Mouse (Mus musculus) lung, postnatal 0 days (tissue): ENCODE results near the gene Elp5. TPM values are rescaled to one million over a fixed set of nuclear protein-coding genes. Genes with fewer than 3 reads are reported as not detected.
A peak's percentile ranks its signal among the peaks of the same experiment; 100 is the strongest.

Experiments
- ATAC-seq: fragments of 200-750 bp; cut with Nextera tagmentation; 2 replicates; pipeline ENCODE4 v1.8.0; 2017; ENCODE audit warnings: moderate library complexity
- DNase-seq: peaks from one replicate; pipeline ENCODE4 v3.0.0-alpha.2; 2016; ENCODE audit warnings: low spot score
- H3K27ac ChIP-seq: fragments of 300-500 bp; sonication (generic); 2 replicates; pipeline ENCODE4 v1.5.1; 2014; ENCODE audit warnings: antibody characterized with exemption, mild to moderate bottlenecking, low read length, mixed read lengths
- H3K27me3 ChIP-seq: fragments of 300-500 bp; sonication (generic); replicated peaks from 2 replicates; pipeline ENCODE4 v1.6.1; 2014; ENCODE audit warnings: low read length, mixed read lengths; ENCODE audit not compliant: insufficient read depth
- H3K36me3 ChIP-seq: fragments of 300-500 bp; sonication (generic); 2 replicates; pipeline ENCODE4 v1.6.1; 2014; ENCODE audit warnings: low read length, mixed read lengths; ENCODE audit not compliant: insufficient read depth
- H3K4me1 ChIP-seq: fragments of 300-500 bp; sonication (generic); 2 replicates; pipeline ENCODE4 v1.6.1; 2014; ENCODE audit warnings: antibody characterized with exemption, low read depth, low read length, mixed read lengths; ENCODE audit not compliant: insufficient read depth
- H3K4me2 ChIP-seq: fragments of 300-500 bp; sonication (generic); replicated peaks from 2 replicates; pipeline ENCODE4 v1.6.1; 2014; ENCODE audit warnings: low read depth, mild to moderate bottlenecking, low read length, moderate library complexity, mixed read lengths
- H3K4me3 ChIP-seq: fragments of 300-500 bp; sonication (generic); 2 replicates; pipeline ENCODE4 v1.5.1; 2014; ENCODE audit warnings: low read depth, low read length
- H3K9ac ChIP-seq: fragments of 300-500 bp; sonication (generic); replicated peaks from 2 replicates; pipeline ENCODE4 v1.6.1; 2014; ENCODE audit warnings: low read depth, mild to moderate bottlenecking
- H3K9me3 ChIP-seq: fragments of 300-500 bp; sonication (generic); 2 replicates; pipeline ENCODE4 v1.6.1; 2016; ENCODE audit warnings: low read length, mixed read lengths
- CTCF ChIP-seq: IDR thresholded peaks from 2 replicates; pipeline ENCODE4 v1.5.1; 2016; ENCODE audit warnings: antibody characterized with exemption, mild to moderate bottlenecking
- EP300 ChIP-seq: IDR thresholded peaks from 2 replicates; pipeline ENCODE4 v1.6.1; 2016; ENCODE audit warnings: antibody characterized with exemption, mild to moderate bottlenecking, control low read depth
- WGBS: fragments of 180-500 bp; shearing (Covaris S2); extraction: QIAGEN DNeasy Blood & Tissue Kit; methylation state at CpG from one replicate; pipeline ENCODE4 v1.1.7; 2014; 5-methylcytosine and 5-hydroxymethylcytosine counted together
- polyA plus RNA-seq: library from polyadenylated mRNA; unstranded; fragments of >200 nt; fragmentation: Nextera tagmentation; extraction: Ambion mirVana; gene quantifications from 2 replicates; pipeline ENCODE4 v1.2.1, GENCODE M21; 2015

Elp5 gene
- polyA plus RNA-seq, 1 experiment from 2014 or later: 72.1 TPM

GRCm38 (mm10) chr11:69929712-69930111 lies 52.6 kb downstream of the Elp5 start:
- H3K4me3 ChIP-seq: no peak overlapping the region
- no peak for DNase-seq
- no peak overlapping the region for H3K4me2 ChIP-seq
- no peak overlapping the region for H3K27ac ChIP-seq
- no peak for TF ChIP-seq CTCF
- TF ChIP-seq EP300: no peak
- H3K4me1 ChIP-seq: 0 out of 2 replicates have a peak, but pooled peaks cover 2% of the 10 kb centered on the region
- H3K9ac ChIP-seq: no peak overlapping the region
- H3K9me3 ChIP-seq: no peaks in the 10 kb centered on the region
- no peak for ATAC-seq
- 15% methylated on average over 4 of the region's 4 CpGs for WGBS
- no peaks in the 10 kb centered on the region for H3K27me3 ChIP-seq
- H3K36me3 ChIP-seq: no peaks in the 10 kb centered on the region

- H3K27ac ChIP-seq: no peak overlapping the region
- no peak overlapping the region for H3K4me2 ChIP-seq
- WGBS: 95% methylated on average over 2 of the region's 2 CpGs
- H3K4me1 ChIP-seq: no peaks in the 10 kb centered on the region
- H3K36me3 ChIP-seq: no peaks in the 10 kb centered on the region
- H3K4me3 ChIP-seq: no peak overlapping the region
- TF ChIP-seq EP300: no peak
- TF ChIP-seq CTCF: no peak
- ATAC-seq: no peak
- no peak overlapping the region for H3K9ac ChIP-seq
- H3K9me3 ChIP-seq: no peaks in the 10 kb centered on the region
- no peaks in the 10 kb centered on the region for H3K27me3 ChIP-seq
- DNase-seq: no peak
Observed at GRCm38 (mm10) chr11:69927501-69927900, 54.8 kb downstream of the Elp5 start.

- TF ChIP-seq EP300: no peak
- no peak for TF ChIP-seq CTCF
- H3K9me3 ChIP-seq: no peaks in the 10 kb centered on the region
- H3K4me3 ChIP-seq: no peak overlapping the region
- H3K4me2 ChIP-seq: 0 out of 2 replicates have a peak overlapping the region, but pooled peaks have one; percentile 54
- H3K9ac ChIP-seq: no peak overlapping the region
- 0 out of 2 replicates have a peak, but pooled peaks cover 5% of the 10 kb centered on the region for H3K36me3 ChIP-seq
- DNase-seq (peak; percentile 22), ATAC-seq (no peak)
- whole genome bisulfite sequencing: 56% methylated on average over 3 of the region's 3 CpGs
- H3K4me1 ChIP-seq: peaks cover 8% of the 10 kb centered on the region; the same call in 1 of the 2 replicates
- H3K27me3 ChIP-seq: no peaks in the 10 kb centered on the region
- H3K27ac ChIP-seq: peak overlapping the region; percentile 96; the same call in 1 of the 2 replicates
Observed at GRCm38 (mm10) chr11:69922796-69923195, 59.5 kb downstream of the Elp5 start.

- DNase-seq: no peak
- 1% methylated on average over 12 of the region's 12 CpGs for WGBS
- peak overlapping the region; percentile 96 for H3K27ac ChIP-seq
Observed at GRCm38 (mm10) chr11:69922012-69922756, 60.1 kb downstream of the Elp5 start.

GRCm38 (mm10) chr11:69921114-69922011 lies 61.0 kb downstream of the Elp5 start, which contains the start of gene Eif5a:
TSS of gene Eif5a (minus strand) at chr11:69921958.
- WGBS: under 1% methylated on average over 66 of the region's 78 CpGs
- ATAC-seq (peak; percentile 95), DNase-seq (peak; percentile 100)
- H3K27me3 ChIP-seq: no peaks in the 10 kb centered on the region
- TF ChIP-seq CTCF: peak; percentile 80
- no peak for TF ChIP-seq EP300
- no peaks in the 10 kb centered on the region for H3K9me3 ChIP-seq
- peak within 1 kb of the TSS; percentile 92 for H3K4me3 ChIP-seq
- peaks cover 8% of the 10 kb centered on the region; the same call in 1 of the 2 replicates for H3K4me1 ChIP-seq
- peak within 1 kb of the TSS; percentile 96 for H3K27ac ChIP-seq
- peaks cover 19% of the 10 kb centered on the region for H3K36me3 ChIP-seq
- peak within 1 kb of the TSS; percentile 99 for H3K4me2 ChIP-seq
- peak within 1 kb of the TSS; percentile 89 for H3K9ac ChIP-seq

More at GRCm38 (mm10) chr11:69922012-69922756, 60.1 kb downstream of the Elp5 start:
- peaks cover 11% of the 10 kb centered on the region; the same call in 1 of the 2 replicates for H3K36me3 ChIP-seq
- H3K9ac ChIP-seq: peak overlapping the region; percentile 58
- H3K27me3 ChIP-seq: no peaks in the 10 kb centered on the region
- H3K4me1 ChIP-seq: peaks cover 8% of the 10 kb centered on the region; the same call in 1 of the 2 replicates
- H3K4me2 ChIP-seq: peak overlapping the region; percentile 54
- H3K9me3 ChIP-seq: no peaks in the 10 kb centered on the region
- no peak for TF ChIP-seq CTCF
- peak; percentile 60; the same call in 1 of the 2 replicates for TF ChIP-seq EP300
- no peak for ATAC-seq
- H3K4me3 ChIP-seq: peak overlapping the region; percentile 50
